Mouse (Mus musculus): ENCODE measurements around the gene Itgb3. TPM values are rescaled to one million over a fixed set of nuclear protein-coding genes. Genes with fewer than 3 reads are reported as not detected.

Itgb3 gene
- total RNA-seq, 2 experiments from 2014 or later, result 2.8 to 3.1 TPM

- intact Hi-C loops (cut with DNase I), result no loop called here
- DNase-seq (ENCODE audit: low spot score in 2 of 2), result no peak
These were observed 26.1 kb upstream of the Itgb3 start for GRCm38 (mm10) chr11:104581446-104582307.

GRCm38 (mm10) chr11:104582308-104582606 lies 25.5 kb upstream of the Itgb3 start:
- DNase-seq (ENCODE audit: low spot score in 2 of 2), result no peak
- intact Hi-C loops (cut with DNase I), result no loop called here

DNA sequence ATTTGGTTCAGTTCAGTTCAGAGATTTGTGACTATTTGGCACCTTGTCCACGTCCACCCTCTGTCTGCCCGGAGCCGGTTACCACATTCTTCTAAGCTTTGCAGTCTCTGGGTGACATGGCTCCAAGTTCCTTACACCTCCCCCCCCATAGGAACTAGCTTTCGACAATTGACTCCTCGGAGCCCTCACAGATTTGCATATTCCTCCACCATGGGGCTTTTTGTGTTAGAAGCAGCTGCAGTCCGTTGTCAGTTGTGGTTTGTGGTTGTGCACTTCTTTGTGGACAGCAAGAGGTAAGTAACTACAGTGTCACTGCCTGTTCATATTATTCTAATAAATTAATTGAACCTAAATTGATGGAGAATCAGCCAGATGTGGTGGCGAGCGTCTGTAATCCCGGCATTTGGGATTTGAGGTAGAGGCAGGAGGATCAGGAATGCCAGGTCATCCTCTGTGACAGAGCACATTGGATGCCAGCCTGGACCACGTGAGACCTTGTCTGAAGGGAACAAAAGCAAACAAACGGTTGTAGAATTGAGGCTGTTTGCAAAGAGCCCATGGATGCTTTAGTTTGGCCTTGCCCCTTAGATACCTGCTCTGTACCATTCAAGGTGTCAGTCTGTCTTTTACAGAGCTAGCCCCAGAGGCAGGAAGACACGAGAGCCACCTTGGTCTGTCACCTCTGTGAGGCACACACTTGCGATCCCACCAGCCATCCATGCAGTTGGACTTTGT lies 25.0 kb upstream of the Itgb3 start:
- intact Hi-C loops (cut with DNase I), result no loop called here
- no peak for DNase-seq (ENCODE audit: low spot score in 2 of 2)

DNA sequence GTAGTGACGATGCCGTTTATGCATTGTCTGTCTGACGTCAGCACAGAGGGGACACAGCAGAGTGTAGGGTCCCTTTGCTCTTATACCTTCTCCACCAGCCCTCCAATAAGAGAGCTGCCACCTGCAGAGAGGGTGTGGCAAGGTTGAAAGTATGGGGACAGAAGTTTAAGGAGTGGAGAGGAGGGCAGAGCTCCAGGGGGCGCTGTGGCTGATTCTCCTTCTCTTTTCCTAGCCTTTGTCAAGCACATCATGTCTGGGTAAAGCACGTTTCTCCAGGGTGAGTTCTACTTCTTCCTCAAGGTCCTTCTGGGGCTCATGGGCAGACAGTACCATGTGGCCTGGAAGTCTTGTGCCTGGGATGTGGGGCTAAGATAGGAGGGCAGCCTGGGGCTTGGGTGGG lies 22.3 kb upstream of the Itgb3 start:
- intact Hi-C loops (cut with DNase I), result no loop called here
- DNase-seq (ENCODE audit: low spot score in 2 of 2), result no peak

DNA sequence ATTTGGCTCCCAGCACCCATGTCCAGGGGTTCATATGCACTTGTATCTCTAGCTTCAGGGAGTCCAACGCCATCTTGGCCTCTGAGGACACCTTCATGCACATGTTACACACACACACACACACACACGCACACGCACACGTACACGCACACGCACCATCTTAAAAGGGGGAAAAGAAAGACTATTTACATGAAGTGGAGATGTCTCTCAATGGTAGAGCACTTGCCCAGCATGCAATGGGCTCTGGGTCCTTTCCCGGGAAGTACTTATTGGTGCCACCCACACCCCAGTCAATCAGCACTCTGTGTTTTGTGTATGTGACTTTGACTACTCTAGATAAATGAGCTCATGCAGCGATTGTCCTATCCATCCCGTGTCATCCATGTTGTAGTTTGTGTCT lies 19.9 kb upstream of the Itgb3 start:
- DNase-seq (ENCODE audit: low spot score in 2 of 2), result no peak
- intact Hi-C loops (cut with DNase I), result no loop called here

- intact Hi-C loops (cut with DNase I), result no loop called here
- no peak for DNase-seq (ENCODE audit: low spot score in 2 of 2)
These were observed 19.3 kb upstream of the Itgb3 start for GRCm38 (mm10) chr11:104588513-104588912.

- DNase-seq (ENCODE audit: low spot score in 2 of 2), result no peak
- intact Hi-C loops (cut with DNase I), result no loop called here
These were observed 18.2 kb upstream of the Itgb3 start for GRCm38 (mm10) chr11:104589570-104589969.

- peak; percentile 86 to 94 for DNase-seq (ENCODE audit: low spot score in 2 of 2)
- intact Hi-C loops (cut with DNase I), result loop anchor here (2.0 to 5.0 kb wide), 2 partner anchors 177 to 535 kb away; no protein-coding TSS in a partner anchor
These were observed 17.7 kb upstream of the Itgb3 start for GRCm38 (mm10) chr11:104590148-104590547.

DNA sequence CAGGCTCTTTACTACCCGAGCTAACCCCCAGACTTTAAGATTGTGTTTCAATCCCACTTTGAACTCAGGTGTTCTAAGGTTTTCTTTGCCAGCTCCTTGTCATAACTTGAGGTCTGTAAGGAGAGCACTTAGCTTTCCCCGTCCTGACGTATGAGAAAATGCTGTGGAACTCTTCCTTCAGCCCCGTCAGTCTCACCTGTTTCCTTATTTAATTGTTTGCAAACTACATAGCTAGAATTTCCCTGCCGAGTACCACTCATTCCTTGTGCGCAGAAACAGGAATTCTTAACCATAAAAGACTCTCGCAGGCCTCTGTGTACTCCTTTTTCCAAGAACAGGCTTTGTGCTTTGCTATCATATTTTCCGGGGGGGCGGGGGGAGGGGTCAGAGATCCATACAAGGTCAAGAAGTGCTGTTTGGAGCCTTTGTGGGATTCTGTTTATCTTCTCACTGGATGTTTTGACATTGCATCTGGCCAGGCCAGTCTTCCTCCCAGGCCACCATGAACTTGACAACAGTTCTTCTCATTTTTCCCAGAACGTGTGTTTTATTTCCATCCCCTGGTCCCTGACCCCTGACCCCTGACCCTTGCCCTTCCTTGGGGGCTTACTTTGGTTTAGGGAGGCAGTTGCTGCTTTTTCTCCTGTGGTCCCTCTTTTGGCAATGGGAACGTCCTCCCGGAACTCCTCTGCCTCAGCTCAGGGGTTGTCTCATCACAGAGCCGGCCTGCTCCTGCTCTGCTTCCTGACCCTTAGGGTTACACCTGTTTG lies 15.5 kb upstream of the Itgb3 start:
- DNase-seq (ENCODE audit: low spot score in 2 of 2), result no peak

GRCm38 (mm10) chr11:104596365-104596764 lies 11.4 kb upstream of the Itgb3 start:
- intact Hi-C loops (cut with DNase I), result no loop called here
- DNase-seq (ENCODE audit: low spot score in 2 of 2), result no peak

More for the DNA sequence above, 15.5 kb upstream of the Itgb3 start:
- intact Hi-C loops (cut with DNase I), result loop anchor here (5.0 kb wide), 1 partner anchor 175 kb away; no protein-coding TSS in a partner anchor

DNA sequence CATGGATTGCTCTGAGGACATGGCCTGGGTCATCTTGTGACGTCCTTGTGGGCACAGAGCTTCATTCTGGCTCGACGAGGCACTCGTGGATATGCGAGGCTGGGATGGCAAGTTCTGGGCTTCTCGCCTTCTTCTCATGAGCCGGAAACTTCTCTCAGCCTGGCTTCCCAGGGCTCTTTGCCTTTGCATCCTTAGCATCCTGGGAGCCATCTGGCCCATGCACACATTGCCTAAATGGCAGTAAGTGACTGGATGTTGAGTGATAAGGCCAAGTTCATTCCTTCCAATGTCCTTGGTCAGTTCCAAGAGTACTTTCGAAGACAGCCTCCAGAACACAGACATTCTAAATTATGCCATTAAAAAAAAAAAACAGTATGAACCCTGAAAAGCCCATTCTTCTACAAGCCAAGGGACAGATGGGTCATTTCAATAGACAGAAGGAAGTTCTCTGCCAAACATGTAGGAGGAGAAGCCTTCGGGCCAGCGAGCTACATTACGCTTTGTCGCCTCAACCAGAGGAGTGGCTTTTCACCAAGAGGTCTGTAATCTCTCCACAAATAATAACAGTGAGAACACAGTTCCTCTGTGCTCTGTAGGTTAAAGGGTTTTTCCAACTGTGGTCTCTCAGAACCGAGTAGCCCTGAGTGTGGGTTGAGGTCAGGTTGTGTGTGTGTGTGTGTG lies 8.4 kb upstream of the Itgb3 start:
- intact Hi-C loops (cut with DNase I), result no loop called here
- no peak for DNase-seq (ENCODE audit: low spot score in 2 of 2)

GRCm38 (mm10) chr11:104600675-104601074 lies 7.1 kb upstream of the Itgb3 start:
- intact Hi-C loops (cut with DNase I), result no loop called here

DNA sequence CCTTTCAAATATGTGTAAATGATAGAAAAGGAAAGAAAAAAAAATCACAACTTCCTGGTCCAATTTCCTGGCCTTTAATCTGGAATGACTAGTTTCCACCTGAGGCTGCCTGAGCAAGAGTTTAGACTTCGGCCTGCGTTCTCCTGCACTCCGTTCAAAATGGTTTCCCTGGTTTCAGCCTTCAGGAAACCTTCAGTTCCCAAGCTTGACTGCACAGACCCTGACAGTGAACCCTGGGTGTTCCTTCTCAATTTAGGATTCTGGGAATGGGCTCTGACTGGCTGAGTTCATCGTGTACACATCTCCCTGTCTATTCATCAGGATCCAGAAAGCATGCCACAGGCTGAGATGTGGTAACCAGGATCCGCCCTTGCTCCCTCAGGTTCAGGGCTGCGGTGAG lies 3.6 kb upstream of the Itgb3 start:
- DNase-seq (ENCODE audit: low spot score in 2 of 2), result no peak
- intact Hi-C loops (cut with DNase I), result no loop called here

More at GRCm38 (mm10) chr11:104600675-104601074, 7.1 kb upstream of the Itgb3 start:
- no peak for DNase-seq (ENCODE audit: low spot score in 2 of 2)

- intact Hi-C loops (cut with DNase I), result no loop called here
- DNase-seq (ENCODE audit: low spot score in 2 of 2), result no peak
These were observed 585 bp downstream of the Itgb3 start for GRCm38 (mm10) chr11:104608249-104608920.

DNA sequence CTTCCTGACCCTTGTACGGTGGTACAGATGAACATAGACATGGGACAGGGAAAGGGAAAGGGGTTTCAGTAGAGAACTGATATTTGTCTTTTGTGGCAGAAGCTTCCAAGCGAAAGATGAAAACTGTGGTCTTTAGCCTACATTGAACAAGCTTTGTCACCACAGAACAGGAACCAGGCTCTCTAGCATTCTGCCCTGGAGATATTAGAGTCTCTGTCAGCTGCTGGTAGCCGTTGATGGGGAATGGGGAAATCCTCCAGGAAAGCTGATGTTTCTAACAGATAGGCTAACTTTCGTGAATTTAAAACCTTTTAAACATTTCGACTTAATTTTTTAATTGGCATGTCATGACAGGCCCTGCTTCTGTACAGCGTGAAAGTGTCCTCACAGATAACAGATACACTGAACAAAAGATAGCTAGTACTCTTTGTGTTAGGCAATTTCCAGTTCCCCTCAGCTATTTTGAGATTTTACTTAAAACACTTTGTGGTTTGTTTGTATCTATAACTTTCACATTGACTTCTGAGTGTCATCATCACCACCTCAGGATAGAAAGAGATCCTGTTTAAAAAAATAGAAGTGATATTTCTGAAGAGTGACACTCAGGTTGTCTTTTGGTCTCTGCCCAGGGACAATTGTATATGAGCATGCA lies 1.4 kb downstream of the Itgb3 start:
- intact Hi-C loops (cut with DNase I), result no loop called here
- no peak for DNase-seq (ENCODE audit: low spot score in 2 of 2)

DNA sequence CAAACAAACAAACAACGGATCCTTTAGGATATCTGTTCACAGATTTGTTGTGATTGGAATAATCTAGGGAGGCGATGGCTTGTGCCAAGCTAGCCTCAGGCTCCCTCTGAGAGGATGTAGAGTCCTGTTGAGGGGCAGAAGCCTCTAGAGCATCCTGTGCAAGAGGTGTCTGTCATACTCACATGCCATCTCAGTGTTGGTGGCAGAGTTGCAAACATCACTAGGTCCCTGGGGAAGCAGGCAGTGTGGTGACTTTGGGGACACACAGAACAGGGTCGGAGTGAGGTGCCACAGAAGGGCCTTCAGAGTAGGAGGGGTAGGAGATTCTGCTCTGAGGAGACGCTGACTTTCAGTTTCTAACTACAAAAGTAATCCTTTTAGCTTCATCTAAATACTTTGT lies 1.9 kb downstream of the Itgb3 start:
- intact Hi-C loops (cut with DNase I), result no loop called here

DNA sequence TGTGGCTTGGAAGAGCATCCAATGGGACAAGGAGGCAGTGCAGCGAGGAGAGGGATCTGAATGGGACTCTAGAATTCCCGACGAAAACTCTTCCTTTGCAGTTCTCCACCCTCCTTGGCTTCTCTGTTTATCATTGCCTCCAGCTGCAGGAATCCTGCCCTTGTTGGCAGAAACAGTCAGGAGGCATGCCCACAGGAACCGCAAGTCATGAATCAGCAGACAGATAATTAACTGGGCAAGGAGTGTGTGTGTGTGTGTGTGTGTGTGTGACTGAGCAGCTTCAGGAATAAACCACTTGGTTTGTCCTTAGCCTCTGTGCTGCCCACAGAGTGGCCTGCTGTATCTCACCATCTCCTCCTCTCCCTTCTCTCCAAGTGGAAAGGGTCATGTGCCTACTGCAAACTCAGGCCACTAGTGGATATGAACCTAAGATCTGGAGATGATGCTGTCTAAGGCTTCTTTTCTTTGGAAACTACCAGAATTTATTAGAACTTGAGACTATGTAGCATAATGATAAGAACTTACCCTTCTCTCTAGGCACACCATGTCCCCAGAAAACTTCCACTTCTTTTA lies 3.9 kb downstream of the Itgb3 start:
- DNase-seq (ENCODE audit: low spot score in 2 of 2), result no peak
- intact Hi-C loops (cut with DNase I), result no loop called here

More for the DNA sequence above, 1.9 kb downstream of the Itgb3 start:
- DNase-seq (ENCODE audit: low spot score in 2 of 2), result no peak

- no peak for DNase-seq (ENCODE audit: low spot score in 2 of 2)
- intact Hi-C loops (cut with DNase I), result no loop called here
These were observed 5.8 kb downstream of the Itgb3 start for GRCm38 (mm10) chr11:104613551-104613950.

Measured in left cerebral cortex, postnatal 25 days (tissue).